Mouse (Mus musculus): Measurements from ENCODE around the gene Map7. TPM values are rescaled to one million over a fixed set of nuclear protein-coding genes. Genes with fewer than 3 reads are reported as not detected.

Gene Map7
- total RNA-seq, 2 experiments from 2014 or later, result 0.84 to 4.8 TPM

DNA sequence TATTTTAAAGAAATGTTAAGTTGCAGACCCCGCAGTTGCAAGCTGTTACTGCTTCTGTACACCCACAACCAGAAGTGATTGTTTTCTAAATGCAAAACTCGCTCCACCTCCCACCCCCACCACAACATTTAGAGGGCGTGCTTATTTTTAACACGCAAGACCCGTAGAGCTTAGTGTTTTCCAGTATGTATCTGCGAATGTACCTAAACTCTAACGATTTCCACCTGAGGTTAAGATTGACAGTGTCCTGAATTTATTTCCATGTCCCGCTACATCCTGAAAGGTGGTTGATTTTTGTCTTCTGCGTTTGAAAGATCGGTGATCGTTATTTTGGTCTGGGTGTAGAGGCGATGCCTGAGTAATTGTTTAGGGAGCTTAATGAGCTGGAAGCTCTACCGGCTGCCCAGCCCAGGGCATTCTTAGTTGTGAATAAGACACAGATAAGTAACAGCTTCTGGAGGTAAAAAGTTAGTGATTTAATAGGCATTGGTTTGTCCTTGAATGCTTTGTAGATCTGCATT, 1.6 kb downstream of the Map7 start:
- 0 out of 2 replicates have a peak, but pooled peaks have one; percentile 5 for ATAC-seq (replicated peaks; ENCODE audit: low FRiP score, poor library complexity, severe bottlenecking)

DNA sequence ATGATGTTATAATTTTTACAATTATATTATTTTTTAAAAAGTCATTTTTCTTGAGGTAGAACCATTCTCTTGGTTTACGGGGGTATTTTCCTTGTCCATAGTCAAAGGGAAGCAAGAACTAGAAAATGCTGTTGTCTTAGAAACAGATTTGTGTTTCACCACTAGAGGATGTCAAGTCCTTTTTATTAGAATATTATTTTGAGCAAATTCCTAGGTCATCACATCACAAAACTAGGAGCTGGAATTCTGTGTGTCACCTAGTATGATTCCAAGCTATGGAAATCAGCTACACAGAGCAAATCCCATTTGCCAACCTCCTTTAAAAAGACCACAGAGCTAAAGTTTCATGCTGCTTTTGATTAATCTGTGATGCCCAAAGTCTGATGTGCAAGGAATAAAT, 3.9 kb downstream of the Map7 start:
- ATAC-seq (replicated peaks; ENCODE audit: low FRiP score, poor library complexity, severe bottlenecking), result no peak

DNA sequence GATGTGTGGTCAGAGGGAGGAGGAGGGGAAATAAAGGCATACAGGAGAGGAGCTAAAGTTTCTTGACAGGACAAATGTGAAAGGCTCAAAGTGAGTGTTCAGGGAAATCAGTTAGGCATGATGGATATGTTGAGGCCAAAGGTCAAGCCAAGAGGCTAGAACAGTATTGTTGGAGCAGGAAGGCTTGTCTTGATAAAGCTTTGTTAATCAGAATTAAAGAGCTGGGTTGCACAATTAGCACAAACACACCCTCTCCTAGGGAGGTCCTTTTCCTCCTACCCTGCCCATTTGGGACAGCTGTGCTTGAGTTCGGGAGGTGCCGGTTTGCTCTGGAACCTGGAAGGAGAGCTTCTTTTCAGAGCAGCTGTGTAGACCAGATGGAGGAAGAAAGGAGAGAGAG, 5.2 kb downstream of the Map7 start:
- no peak for ATAC-seq (replicated peaks; ENCODE audit: low FRiP score, poor library complexity, severe bottlenecking)

DNA sequence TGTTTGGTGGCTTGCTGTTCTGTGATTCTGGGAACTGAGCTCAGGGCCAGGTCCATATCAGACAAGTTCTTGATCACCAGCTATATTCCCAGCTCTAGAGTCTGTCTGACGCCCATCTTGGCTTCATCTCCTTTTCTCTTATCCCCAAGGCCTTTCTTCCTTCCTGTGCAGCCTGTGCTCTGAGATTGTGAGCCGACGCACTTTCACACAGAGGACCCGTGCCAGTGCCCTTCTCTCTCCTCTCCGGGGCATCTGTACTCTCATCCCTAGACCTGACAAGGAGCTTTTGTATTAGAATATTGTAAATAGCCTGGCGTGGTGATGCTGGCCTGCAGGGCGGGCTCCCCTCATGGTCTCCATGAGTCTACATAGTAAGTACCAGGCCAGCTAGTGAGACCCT, 7.1 kb downstream of the Map7 start:
- ATAC-seq (replicated peaks; ENCODE audit: low FRiP score, poor library complexity, severe bottlenecking), result no peak

DNA sequence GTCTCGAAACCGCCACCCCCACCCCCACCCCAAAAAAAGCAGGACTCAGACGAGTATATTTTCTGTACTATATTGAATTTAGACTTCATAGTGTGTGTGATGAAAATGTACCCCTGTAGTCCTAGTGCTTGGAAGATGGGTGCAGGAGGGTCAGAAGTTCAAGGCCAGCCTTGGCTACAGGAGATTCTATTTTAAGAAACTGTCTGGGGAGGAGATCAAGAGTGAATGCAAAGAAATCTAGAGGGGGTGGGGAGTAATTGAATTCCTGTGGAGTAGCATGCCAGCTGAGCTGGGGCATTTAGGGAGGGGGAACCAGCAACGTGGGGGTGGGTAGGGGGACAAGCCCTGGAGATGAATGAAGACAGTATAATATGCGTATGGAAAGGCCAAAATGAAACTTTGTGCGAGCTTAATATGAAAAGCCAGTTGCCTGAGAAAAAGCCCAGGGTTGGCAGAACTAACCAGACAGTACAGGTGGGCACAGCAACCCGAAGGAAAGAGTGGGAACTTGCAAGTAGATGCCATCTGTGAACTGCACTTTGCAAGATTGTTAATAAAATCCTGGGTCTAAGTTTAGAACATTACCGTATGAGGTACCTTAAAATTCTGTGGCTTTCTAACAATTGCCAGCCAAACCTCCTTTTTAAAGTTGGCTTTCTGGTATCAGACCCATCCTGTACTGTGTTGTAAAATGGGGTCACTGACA, 8.9 kb downstream of the Map7 start:
- no peak for ATAC-seq (replicated peaks; ENCODE audit: low FRiP score, poor library complexity, severe bottlenecking)

DNA sequence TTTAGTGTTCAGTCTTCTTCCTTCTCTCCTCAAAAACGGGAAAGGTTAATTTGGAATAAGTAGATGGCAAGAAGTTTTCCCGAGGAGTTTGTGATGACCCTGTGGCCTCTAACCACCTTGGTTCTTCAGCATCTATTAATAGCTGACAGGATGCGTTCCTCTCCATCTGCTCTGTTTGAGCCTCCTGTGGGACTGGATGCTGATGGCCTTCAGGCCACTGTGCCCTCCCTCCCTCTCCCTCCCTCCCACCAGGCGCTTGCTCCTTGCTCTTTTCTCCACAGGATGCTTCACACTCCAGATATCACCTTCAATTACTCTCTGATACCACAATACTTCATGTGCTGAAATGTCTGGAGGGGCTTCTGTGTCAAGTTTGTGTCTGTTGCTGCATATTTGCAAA, 10.5 kb downstream of the Map7 start:
- ATAC-seq (replicated peaks; ENCODE audit: low FRiP score, poor library complexity, severe bottlenecking), result no peak

DNA sequence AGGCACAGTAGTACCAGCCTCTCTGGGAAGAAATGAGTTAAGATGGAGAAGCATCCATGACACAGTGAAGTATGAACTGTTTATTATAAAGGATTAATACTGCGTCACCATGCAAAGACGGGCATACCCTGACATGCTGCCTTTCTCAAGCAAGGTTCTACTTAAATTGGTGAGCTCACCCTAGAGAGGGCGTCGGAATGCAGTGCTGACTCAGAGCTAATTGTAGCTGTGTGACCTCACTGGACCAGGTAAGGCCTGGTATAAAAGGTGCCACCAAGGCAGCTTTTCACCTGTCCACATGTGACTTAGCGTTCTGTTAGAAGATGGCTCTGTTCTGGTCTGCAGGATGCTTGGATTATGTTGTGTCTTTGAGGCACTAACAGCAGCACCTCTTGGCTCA, 11.0 kb downstream of the Map7 start:
- no peak for ATAC-seq (replicated peaks; ENCODE audit: low FRiP score, poor library complexity, severe bottlenecking)

DNA sequence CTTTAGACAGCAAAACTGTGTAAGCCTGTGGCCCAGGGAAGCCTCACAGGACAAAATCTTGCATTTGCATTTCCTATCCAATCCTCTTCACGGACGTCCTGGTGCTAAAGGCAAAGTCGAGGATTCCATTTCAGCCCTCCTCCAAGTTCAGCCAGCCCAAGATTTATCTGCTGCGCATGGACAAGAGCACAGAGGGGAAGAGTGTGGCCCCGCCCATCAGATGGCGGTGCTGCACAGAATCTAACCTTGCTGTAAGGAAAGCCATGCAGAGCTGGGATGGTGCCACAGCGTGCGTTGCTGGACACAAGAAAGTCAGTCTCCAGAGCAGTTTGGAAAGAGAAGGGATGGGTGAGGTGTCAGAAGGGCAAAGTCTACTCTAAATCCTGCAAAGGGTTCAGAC, 12.6 kb downstream of the Map7 start:
- ATAC-seq (replicated peaks; ENCODE audit: low FRiP score, poor library complexity, severe bottlenecking), result no peak

DNA sequence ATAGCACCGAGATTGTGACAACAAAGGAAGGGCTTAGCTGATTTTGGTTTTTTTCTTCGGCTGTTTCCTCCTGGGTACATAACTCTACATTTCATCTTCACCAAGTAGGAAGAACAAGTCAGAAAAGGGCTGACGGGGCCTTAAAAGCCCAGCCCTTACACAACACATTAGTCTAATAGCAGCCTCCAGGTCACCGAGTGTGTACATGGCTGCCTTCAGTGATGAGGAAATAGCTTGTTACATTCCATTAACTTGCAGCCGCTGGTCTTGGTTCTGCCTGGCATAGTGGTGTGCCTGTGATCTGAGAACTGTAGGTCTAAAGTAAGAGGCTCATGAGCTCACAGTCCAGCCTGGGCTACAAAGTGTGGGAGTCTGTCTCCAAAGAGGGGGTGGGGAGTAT, 16.5 kb downstream of the Map7 start:
- no peak for ATAC-seq (replicated peaks; ENCODE audit: low FRiP score, poor library complexity, severe bottlenecking)

DNA sequence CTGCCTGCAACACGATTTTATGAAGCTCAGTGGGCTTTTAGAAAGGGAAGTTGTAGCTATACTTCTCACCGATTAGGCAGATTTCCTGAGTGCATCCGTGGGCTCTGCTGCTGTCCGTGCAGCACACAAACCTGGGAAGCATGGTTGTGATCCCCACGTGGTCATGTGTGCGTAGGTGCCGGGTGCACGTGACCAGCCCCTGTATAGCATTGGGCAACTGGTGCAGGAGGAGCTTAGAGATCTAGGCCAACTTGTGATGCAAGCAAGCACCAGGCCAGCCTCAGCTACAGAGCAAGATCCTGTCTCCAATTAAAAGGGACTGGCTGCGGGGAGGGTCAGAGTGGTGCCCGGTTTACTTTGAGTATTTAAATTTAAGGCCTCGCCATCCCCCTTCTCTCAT, 18.5 kb downstream of the Map7 start:
- no peak for ATAC-seq (replicated peaks; ENCODE audit: low FRiP score, poor library complexity, severe bottlenecking)

DNA sequence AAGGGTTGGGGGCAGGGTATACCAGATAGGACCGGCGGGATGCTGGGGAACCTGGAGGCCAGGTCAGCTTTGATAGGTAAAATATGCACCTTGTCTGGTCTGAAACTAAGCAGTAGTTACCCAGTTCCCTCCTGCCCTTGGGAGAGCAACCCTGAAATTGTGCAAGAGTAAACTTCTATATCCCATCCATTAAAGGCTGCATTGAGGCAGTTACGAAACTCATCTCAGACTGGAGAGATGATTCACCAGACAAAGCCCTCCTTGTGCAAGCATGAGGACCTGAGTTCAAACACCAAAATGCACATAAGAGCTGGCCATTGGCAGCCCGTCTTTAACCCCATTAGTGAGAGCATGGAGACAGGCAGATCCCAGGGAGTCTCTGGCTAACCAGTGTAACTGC, 19.2 kb downstream of the Map7 start:
- no peak for ATAC-seq (replicated peaks; ENCODE audit: low FRiP score, poor library complexity, severe bottlenecking)

DNA sequence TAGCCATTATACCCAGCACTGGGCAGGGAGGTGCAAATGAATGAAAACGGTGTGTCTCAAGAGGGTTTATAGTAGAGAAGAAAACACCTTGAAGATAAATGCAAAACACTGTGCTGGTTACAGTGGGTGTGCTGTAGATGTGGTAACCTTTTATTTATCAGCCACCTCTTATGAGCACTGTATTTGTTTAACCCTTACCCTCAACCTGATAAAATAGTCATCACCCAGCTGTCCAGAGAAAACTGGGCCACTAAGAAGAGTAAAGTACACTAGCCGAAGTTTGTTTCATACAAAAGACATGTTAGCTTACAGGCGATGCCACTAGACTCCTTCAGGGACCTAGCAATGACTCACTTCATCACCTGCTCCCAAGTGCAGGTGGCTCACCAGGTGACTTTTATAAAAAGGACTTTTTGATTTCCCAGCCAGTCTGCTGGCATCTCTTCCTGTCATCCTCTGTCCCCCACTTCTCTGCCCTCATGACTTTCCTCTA, 21.0 kb downstream of the Map7 start:
- ATAC-seq (replicated peaks; ENCODE audit: low FRiP score, poor library complexity, severe bottlenecking), result no peak

DNA sequence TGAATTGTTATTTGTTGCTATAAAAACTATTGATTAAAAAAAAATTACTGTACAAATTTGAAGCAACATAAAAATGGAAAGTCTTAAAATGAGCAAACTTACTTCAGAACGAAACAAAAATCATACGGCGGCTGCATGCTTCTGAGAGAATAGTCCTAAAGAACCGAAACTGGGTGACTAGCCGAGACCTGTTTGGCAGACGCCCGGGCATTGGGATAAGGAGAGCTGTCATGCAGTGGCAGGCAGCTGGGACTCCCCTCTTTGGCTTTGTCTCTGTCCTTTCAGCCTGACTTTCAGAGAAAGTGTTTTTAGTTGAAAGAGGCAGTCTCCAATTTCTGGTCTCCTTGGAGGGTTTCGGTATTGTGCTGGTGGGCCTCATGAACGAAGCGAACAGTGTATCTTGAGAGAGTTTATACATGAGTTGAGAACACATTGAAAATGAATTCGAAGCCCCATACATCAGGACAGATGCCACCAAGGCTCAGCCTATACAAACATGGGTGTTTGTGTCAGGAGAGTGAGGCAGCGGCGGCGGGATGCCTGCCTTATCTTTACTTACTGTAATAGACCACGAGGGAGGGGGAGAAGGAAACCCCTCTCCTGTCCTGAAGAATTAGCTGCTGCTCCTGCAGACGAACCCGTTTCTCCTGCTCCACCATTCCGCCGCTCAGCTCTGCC, 21.8 kb downstream of the Map7 start:
- ATAC-seq (replicated peaks; ENCODE audit: low FRiP score, poor library complexity, severe bottlenecking), result no peak

DNA sequence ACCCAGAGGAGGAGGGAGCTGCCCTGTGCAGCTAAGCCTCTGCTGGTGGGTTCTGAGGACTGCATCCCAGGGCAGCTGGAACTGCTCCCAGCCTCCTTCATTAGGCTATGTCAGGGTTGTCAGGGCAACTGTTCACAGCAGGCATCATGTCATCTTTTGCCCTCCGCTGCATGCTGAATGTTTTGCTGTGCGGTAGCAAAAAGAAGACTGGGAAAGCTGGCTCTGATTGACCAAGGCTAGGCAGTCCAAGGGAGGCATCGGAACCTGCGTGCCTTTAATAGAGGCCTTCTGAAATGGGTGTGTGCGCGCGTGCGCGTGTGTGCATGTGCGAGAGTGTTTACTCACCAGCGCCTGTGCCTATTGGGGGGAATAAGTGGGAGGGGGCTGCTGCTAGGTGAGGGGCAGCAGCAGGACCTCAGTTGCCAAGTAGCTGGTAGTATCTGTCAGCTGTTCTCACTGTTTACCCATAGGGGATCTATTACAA, 22.4 kb downstream of the Map7 start:
- ATAC-seq (replicated peaks; ENCODE audit: low FRiP score, poor library complexity, severe bottlenecking), result no peak

DNA sequence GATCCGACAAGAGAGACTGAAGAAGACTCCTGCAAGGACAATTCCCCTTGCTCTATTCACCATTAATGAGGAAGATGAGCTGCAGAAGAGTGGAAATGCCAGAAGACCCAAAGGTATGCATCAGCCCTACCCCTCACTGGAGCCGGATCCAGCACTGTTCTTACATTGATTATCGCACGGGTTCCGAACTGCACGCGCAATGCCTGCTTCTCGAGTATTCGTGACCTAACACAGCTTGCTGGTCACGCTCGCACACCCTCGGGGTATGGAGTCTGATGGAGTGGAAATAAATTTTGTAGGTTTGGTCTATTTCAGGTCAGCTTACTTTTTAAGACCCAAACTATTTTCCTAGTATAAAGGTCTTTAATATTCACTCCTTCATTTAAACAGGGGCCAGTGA, 22.9 kb downstream of the Map7 start:
- ATAC-seq (replicated peaks; ENCODE audit: low FRiP score, poor library complexity, severe bottlenecking), result no peak

DNA sequence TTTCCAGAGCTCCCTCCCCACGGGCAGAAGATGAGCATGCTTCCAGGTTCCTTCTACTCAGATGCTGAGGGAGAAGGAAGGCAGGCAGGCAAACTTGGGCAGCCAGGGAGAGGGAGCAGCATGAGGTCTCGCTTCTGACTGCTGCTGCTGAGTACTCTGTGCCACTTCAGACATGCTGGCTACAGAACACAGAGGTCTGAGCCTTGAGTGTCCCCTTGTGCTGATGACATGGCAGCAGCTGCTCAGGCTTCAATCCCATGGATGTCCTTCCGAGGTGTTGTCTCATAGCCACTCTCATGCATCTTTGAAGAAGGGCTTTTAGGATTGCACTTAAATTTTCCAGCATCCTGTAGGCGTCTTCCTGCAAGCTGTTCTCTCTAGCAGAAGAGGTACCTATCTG, 23.5 kb downstream of the Map7 start:
- no peak for ATAC-seq (replicated peaks; ENCODE audit: low FRiP score, poor library complexity, severe bottlenecking)

DNA sequence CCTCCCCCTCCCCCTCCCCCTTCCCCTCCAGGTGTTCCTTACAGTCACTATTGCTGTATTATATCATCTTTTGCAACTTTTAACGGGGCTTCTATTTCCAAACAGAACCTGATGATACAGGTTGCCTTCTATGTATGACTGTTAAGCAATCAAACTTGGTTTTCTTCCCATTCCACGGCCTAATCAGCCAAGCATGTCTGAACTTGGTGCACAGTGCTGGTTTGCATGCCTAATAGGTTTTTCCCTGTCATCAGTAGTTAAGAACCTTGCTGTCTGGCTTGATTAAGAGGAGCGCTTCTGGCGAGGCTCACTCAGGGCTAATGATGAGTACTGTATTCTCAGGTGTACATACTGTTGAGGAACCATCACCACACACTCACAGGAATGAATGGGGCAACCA, 25.5 kb downstream of the Map7 start:
- no peak for ATAC-seq (replicated peaks; ENCODE audit: low FRiP score, poor library complexity, severe bottlenecking)

DNA sequence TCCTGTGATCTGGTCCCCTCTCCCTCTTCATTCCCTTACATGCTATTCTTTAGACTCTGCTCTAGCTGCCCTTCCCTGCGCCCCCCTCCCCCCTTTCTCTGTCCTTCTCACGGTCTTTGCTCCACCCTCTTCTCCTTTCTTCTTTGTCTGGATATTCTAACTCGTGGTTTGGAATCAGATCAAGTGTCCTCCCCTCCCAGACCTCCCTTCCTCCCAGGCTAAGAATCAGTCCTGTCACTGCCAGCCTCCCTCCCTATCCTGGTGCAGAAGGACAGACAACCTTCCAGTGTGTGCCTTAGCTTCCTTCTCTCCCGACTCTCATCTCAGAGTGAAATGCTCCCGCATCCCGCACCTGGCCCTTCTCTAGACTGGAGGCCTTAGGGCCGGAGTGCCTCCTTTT, 27.8 kb downstream of the Map7 start:
- no peak for ATAC-seq (replicated peaks; ENCODE audit: low FRiP score, poor library complexity, severe bottlenecking)

DNA sequence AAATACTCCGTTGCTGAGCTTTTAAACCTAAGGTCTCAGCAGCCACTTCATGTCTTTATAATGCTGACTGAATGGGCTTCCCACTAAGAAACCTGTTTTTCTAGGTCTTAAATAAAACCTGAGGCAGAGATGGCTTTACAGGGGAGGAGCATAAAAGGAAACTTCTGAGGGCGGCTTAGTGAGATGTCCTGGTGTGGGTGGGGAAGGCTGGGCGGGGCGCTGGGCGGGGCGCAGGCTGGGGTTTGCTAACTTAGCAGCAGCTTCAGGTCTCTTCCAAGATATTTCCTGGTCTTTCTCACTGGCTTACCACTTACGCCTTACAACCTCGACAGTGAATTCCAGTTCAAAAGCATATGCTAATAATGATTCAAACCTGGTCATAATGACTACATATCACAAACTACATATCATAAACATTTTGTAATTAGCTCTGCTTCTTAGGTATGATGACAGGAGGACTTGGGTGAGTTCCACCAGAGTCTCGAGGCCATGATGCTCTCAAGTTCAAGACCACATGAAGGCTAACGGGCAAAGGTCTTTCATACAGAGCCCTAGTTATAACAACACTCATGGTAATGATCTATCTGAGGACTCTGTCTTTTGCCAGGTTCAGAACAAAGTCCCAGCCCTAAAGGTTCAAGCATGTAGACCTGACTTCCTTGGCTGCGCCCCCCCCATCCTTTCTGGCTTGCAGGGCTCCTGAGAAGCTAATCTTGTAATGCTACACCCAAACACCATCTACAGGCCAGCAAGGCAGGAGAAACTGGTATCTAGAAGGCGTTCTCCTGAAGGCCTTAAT, 30.7 kb downstream of the Map7 start:
- ATAC-seq (replicated peaks; ENCODE audit: low FRiP score, poor library complexity, severe bottlenecking), result peak; percentile 71

DNA sequence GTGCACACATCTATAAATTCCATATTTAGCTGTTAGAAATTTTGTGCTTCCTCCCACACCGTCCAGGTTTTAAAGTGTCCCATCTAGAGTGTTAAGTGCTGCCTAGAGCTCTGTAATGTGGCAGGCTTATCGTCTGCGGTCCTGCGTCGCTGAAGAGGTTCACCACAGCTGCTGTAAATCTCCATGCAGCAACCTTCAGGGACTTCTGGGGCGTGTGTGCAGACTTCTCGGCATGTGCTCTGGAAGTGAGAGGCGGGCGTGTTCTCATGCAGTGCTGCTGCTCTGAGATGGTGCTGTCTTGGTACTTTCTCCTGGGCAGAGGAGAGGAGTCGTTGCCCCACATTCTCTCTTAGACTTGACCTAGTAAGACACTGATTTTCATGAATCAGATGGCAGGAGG, 32.9 kb downstream of the Map7 start:
- no peak for ATAC-seq (replicated peaks; ENCODE audit: low FRiP score, poor library complexity, severe bottlenecking)

Measured in erythroid progenitor cell, adult 5-6 weeks (primary cell).